11 mouse cellular contexts compared by ENCODE assay signal in genomic region chr2:167539536-167540476, GRCm38 (mm10). TPM values are rescaled to one million over a fixed set of nuclear protein-coding genes. Genes with fewer than 3 reads are reported as not detected.
DNase-seq lines count a peak whose midpoint lies in the region; ATAC-seq and TF ChIP-seq lines count a peak whose summit lies in the region.
"Had no signal": no experiment of that assay in that cellular context is flagged by ENCODE, and none has a peak within 500 bp of the region (broad histone marks: within the 10 kb centered on the region; RNA-seq: fewer than 3 reads in every experiment).

No protein-coding gene starts in this region.

- peaks cover 73% of the 10 kb centered on the region for H3K4me1 ChIP-seq in heart, embryonic 10.5 days
- H3K4me1 ChIP-seq in testis, adult 2 months (ENCODE audit: control insufficient read depth, insufficient read depth, low read length): peaks cover 27% of the 10 kb centered on the region
- peaks cover 70% of the 10 kb centered on the region for H3K4me1 ChIP-seq in limb, embryonic 13.5 days
- H3K4me1 ChIP-seq in stomach, postnatal 0 days (replicated peaks; ENCODE audit: control insufficient read depth, insufficient read depth): peaks cover 5% of the 10 kb centered on the region

- H3K27me3 ChIP-seq in heart, embryonic 10.5 days (ENCODE audit: insufficient read depth, poor library complexity, severe bottlenecking): peaks cover 59% of the 10 kb centered on the region
- H3K27me3 ChIP-seq in testis, adult 2 months (ENCODE audit: control insufficient read depth, insufficient read depth, low read length): no peaks in the 10 kb centered on the region
- peaks cover 19% of the 10 kb centered on the region for H3K27me3 ChIP-seq in limb, embryonic 13.5 days
- no peaks in the 10 kb centered on the region for H3K27me3 ChIP-seq in stomach, postnatal 0 days (ENCODE audit: control insufficient read depth, insufficient read depth, low read length)

- H3K9me3 ChIP-seq in heart, embryonic 10.5 days: no peaks in the 10 kb centered on the region
- H3K9me3 ChIP-seq in limb, embryonic 13.5 days: no peaks in the 10 kb centered on the region
- H3K9me3 ChIP-seq in stomach, postnatal 0 days (ENCODE audit: control insufficient read depth, low read length): no peaks in the 10 kb centered on the region

- peak overlapping the region; percentile 81 for H3K9ac ChIP-seq in limb, embryonic 13.5 days
- peak overlapping the region; percentile 47 for H3K9ac ChIP-seq in stomach, postnatal 0 days (ENCODE audit: low read length)

- H3K4me2 ChIP-seq in limb, embryonic 13.5 days (replicated peaks): peak overlapping the region; percentile 92
- H3K4me2 ChIP-seq in stomach, postnatal 0 days (replicated peaks; ENCODE audit: low read depth): peak overlapping the region; percentile 73

- 0 out of 2 replicates have a peak, but pooled peaks have one; percentile 17 for ATAC-seq in limb, embryonic 13.5 days (ENCODE audit: low FRiP score, low read depth)
- no peak for ATAC-seq in stomach, postnatal 0 days (ENCODE audit: low FRiP score, low TSS enrichment)
- ATAC-seq: inflammation-experienced regulatory T-cells, adult 6 months had no signal

- WGBS in heart, embryonic 10.5 days: 25% methylated on average over 14 of the region's 14 CpGs
- 9% methylated on average over 14 of the region's 14 CpGs for WGBS in limb, embryonic 13.5 days
- WGBS in stomach, postnatal 0 days: 41% methylated on average over 14 of the region's 14 CpGs

- DNase-seq in heart, embryonic 10.5 days (ENCODE audit: low spot score): no peak
- DNase-seq in heart, postnatal 14 days: no peak
- DNase-seq in testis, postnatal 14 days (ENCODE audit: low spot score): no peak
- DNase-seq in stomach, postnatal 0 days (ENCODE audit: low spot score): no peak
- no peak for DNase-seq in left cerebral cortex, adult 8-10 months (ENCODE audit: low spot score in 2 of 2)
- DNase-seq in left cerebral cortex, postnatal 14 days (ENCODE audit: low spot score in 2 of 2): no peak
- DNase-seq: cerebellum, adult 11 months; right cerebral cortex, adult 18-20 months had no signal

- peak overlapping the region; percentile 72 for H3K27ac ChIP-seq in heart, embryonic 10.5 days
- H3K27ac ChIP-seq in testis, adult 2 months (ENCODE audit: control insufficient read depth, insufficient read depth, low read depth, low read length): no peak overlapping the region
- peak overlapping the region; percentile 96 for H3K27ac ChIP-seq in limb, embryonic 13.5 days
- H3K27ac ChIP-seq in stomach, postnatal 0 days (replicated peaks): 0 out of 2 replicates have a peak overlapping the region, but pooled peaks have one; percentile 30

- H3K36me3 ChIP-seq in heart, embryonic 10.5 days: peaks cover 15% of the 10 kb centered on the region
- no peaks in the 10 kb centered on the region; the same call in none of the 2 replicates for H3K36me3 ChIP-seq in testis, adult 2 months (ENCODE audit: control insufficient read depth, insufficient read depth, low read length)
- H3K36me3 ChIP-seq in limb, embryonic 13.5 days: peaks cover 30% of the 10 kb centered on the region
- no peaks in the 10 kb centered on the region for H3K36me3 ChIP-seq in stomach, postnatal 0 days (ENCODE audit: control insufficient read depth, insufficient read depth, low read length)

- TF ChIP-seq EP300 in stomach, postnatal 0 days (optimal IDR thresholded peaks at IDR 0.05): no peak

- H3K4me3 ChIP-seq in heart, embryonic 10.5 days: peak overlapping the region; percentile 69
- H3K4me3 ChIP-seq in testis, adult 2 months (ENCODE audit: control insufficient read depth, low read depth, low read length): peak overlapping the region; percentile 82
- H3K4me3 ChIP-seq in limb, embryonic 13.5 days: peak overlapping the region; percentile 76
- peak overlapping the region; percentile 51 for H3K4me3 ChIP-seq in stomach, postnatal 0 days (ENCODE audit: low read depth, low read length)

- TF ChIP-seq CTCF in testis, adult 2 months (IDR thresholded peaks at IDR 0.05; ENCODE audit: control insufficient read depth, insufficient read depth, insufficient replicate concordance, low read depth, low read length): no peak
- TF ChIP-seq CTCF in stomach, postnatal 0 days (IDR thresholded peaks at IDR 0.05; ENCODE audit: low read depth): no peak

- TF ChIP-seq POLR2A in testis, adult 2 months (IDR thresholded peaks at IDR 0.05; ENCODE audit: control insufficient read depth, low read depth, low read length): no peak

- intact Hi-C loops in heart, postnatal 14 days (cut with DNase I): no loop called here
- intact Hi-C loops in left cerebral cortex, postnatal 14 days (cut with DNase I): no loop called here

RNA-seq across cellular contexts. Expression of gene Snai1, which starts 1.8 kb away (rescaled TPM):
- polyA plus RNA-seq in heart, embryonic 10.5 days (2016; fragmentation: Nextera tagmentation; extraction: Ambion mirVana): 21.8 and 42.2 TPM in 2 replicates
- total RNA-seq in heart, postnatal 14 days (2021): 1 to 10 TPM; 3.0 to 3.1 TPM
- polyA plus RNA-seq in testis, adult 2 months (2012; rRNA removed): 7.9 TPM in 2 replicates
- 72.6 and 76.0 TPM in 2 replicates for polyA plus RNA-seq in limb, embryonic 13.5 days (2015; fragmentation: Nextera tagmentation; extraction: Ambion mirVana)
- 6.9 and 8.3 TPM in 2 replicates for polyA plus RNA-seq in stomach, postnatal 0 days (2015; fragmentation: Nextera tagmentation; extraction: Ambion mirVana)
- under 1 TPM; 0.48 to 0.93 (median 0.70) TPM for total RNA-seq in left cerebral cortex, adult 8-10 months (2022)
- total RNA-seq in left cerebral cortex, postnatal 14 days (2021): under 1 TPM; 0.86 to 0.95 TPM
- polyA plus RNA-seq: inflammation-experienced regulatory T-cells, adult 6 months had no signal

RNA-seq across cellular contexts. Expression of gene Spata2, which starts 47.1 kb away (rescaled TPM):
- polyA plus RNA-seq in heart, embryonic 10.5 days (2016; fragmentation: Nextera tagmentation; extraction: Ambion mirVana): 16.5 and 17.4 TPM in 2 replicates
- total RNA-seq in heart, postnatal 14 days (2021): 10 to 100 TPM; 18.2 to 20.9 TPM
- 14.9 and 15.0 TPM in 2 replicates for polyA plus RNA-seq in testis, adult 2 months (2012; rRNA removed)
- polyA plus RNA-seq in limb, embryonic 13.5 days (2015; fragmentation: Nextera tagmentation; extraction: Ambion mirVana): 13.4 and 14.5 TPM in 2 replicates
- 9.4 and 11.3 TPM in 2 replicates for polyA plus RNA-seq in stomach, postnatal 0 days (2015; fragmentation: Nextera tagmentation; extraction: Ambion mirVana)
- 10 to 100 TPM; 66.1 to 71.2 (median 70.1) TPM for total RNA-seq in left cerebral cortex, adult 8-10 months (2022)
- 10 to 100 TPM; 74.5 to 77.2 TPM for total RNA-seq in left cerebral cortex, postnatal 14 days (2021)

RNA-seq across cellular contexts. Expression of gene Rnf114, which starts 47.4 kb away (rescaled TPM):
- 71.2 and 90.0 TPM in 2 replicates for polyA plus RNA-seq in heart, embryonic 10.5 days (2016; fragmentation: Nextera tagmentation; extraction: Ambion mirVana)
- 10 to 100 TPM; 50.7 to 52.1 TPM for total RNA-seq in heart, postnatal 14 days (2021)
- polyA plus RNA-seq in testis, adult 2 months (2012; rRNA removed): 69.1 and 70.1 TPM in 2 replicates
- polyA plus RNA-seq in limb, embryonic 13.5 days (2015; fragmentation: Nextera tagmentation; extraction: Ambion mirVana): 90.8 and 93.6 TPM in 2 replicates
- 44.6 and 47.6 TPM in 2 replicates for polyA plus RNA-seq in stomach, postnatal 0 days (2015; fragmentation: Nextera tagmentation; extraction: Ambion mirVana)
- 10 to 100 TPM; 57.8 to 62.9 (median 60.1) TPM for total RNA-seq in left cerebral cortex, adult 8-10 months (2022)
- 10 to 100 TPM; 40.8 to 43.1 TPM for total RNA-seq in left cerebral cortex, postnatal 14 days (2021)
